Mouse (Mus musculus) MEL (cell line): Measurements from ENCODE around the gene Tex2. TPM values are rescaled to one million over a fixed set of nuclear protein-coding genes. Genes with fewer than 3 reads are reported as not detected.

Experiments used
- DNase-seq: peaks from one replicate; pipeline ENCODE4 v3.0.0; 2011; ENCODE audit warnings: low read depth, low spot score
- H3K27ac ChIP-seq: 2 replicates; pipeline ENCODE4 v1.5.1; 2012; ENCODE audit warnings: low read depth, mild to moderate bottlenecking, control low read depth, low read length, moderate library complexity; ENCODE audit not compliant: control insufficient read depth
- H3K27me3 ChIP-seq, 2 experiments: fragments of 150-350 bp in 1 of 2; sonication (generic) in 1 of 2; 2 replicates each; pipeline ENCODE4 v1.6.1; 2012; ENCODE audit warnings: low read length in 2 of 2, mild to moderate bottlenecking in 2 of 2, improper control_type of control experiment in 1 of 2, moderate library complexity in 1 of 2; ENCODE audit not compliant: insufficient read depth in 2 of 2, control insufficient read depth in 1 of 2
- H3K36me3 ChIP-seq, 2 experiments: 2 replicates each; pipeline ENCODE4 v1.6.1; 2012 to 2014; ENCODE audit warnings: low read length in 2 of 2, improper control_type of control experiment in 1 of 2, inconsistent platforms in 1 of 2, mild to moderate bottlenecking in 1 of 2; ENCODE audit not compliant: insufficient read depth in 2 of 2, control insufficient read depth in 1 of 2
- H3K4me1 ChIP-seq, 2 experiments: fragments of 150-350 bp in 1 of 2; sonication (generic) in 1 of 2; 2 replicates each; pipeline ENCODE4 v1.6.1; 2012; ENCODE audit warnings: low read length in 2 of 2, improper control_type of control experiment in 1 of 2, mild to moderate bottlenecking in 1 of 2; ENCODE audit not compliant: insufficient read depth in 2 of 2, control insufficient read depth in 1 of 2
- H3K4me3 ChIP-seq, 2 experiments: fragments of 150-350 bp in 1 of 2; sonication (generic) in 1 of 2; 2 replicates each; pipeline ENCODE4 v1.5.1; 2012; ENCODE audit warnings: low read depth in 2 of 2, low read length in 2 of 2, mild to moderate bottlenecking in 2 of 2, moderate library complexity in 2 of 2, control low read depth in 1 of 2, improper control_type of control experiment in 1 of 2; ENCODE audit not compliant: control insufficient read depth in 1 of 2, insufficient read depth in 1 of 2
- H3K79me2 ChIP-seq: 2 replicates; pipeline ENCODE4 v1.6.1; 2012; ENCODE audit warnings: mild to moderate bottlenecking, low read length, moderate library complexity; ENCODE audit not compliant: control insufficient read depth, poor library complexity, insufficient read depth
- H3K9ac ChIP-seq: 2 replicates; pipeline ENCODE4 v1.6.1; 2012; ENCODE audit warnings: low read depth, mild to moderate bottlenecking, control low read depth, low read length, moderate library complexity; ENCODE audit not compliant: control insufficient read depth, poor library complexity, severe bottlenecking
- H3K9me3 ChIP-seq: fragments of 150-350 bp; sonication (generic); replicated peaks from 2 replicates; pipeline ENCODE4 v1.6.1; 2012; ENCODE audit warnings: mild to moderate bottlenecking, low read length, improper control_type of control experiment, moderate library complexity; ENCODE audit not compliant: insufficient read depth
- BHLHE40 ChIP-seq: IDR thresholded peaks from 2 replicates; pipeline ENCODE4 v1.6.1; 2012; ENCODE audit warnings: low read depth, mild to moderate bottlenecking, inconsistent platforms, low read length, improper control_type of control experiment, borderline replicate concordance
- CHD1 ChIP-seq: IDR thresholded peaks from 2 replicates; pipeline ENCODE4 v1.6.1; 2012; ENCODE audit warnings: low read depth, mild to moderate bottlenecking, inconsistent platforms, low read length, improper control_type of control experiment
- CTCF ChIP-seq, 3 experiments: IDR thresholded peaks in 2 of 3; conservative IDR thresholded peaks in 1 of 3; 2 replicates each; pipeline ENCODE4 v1.5.1; 2011 to 2012; ENCODE audit warnings: low read length in 3 of 3, low read depth in 2 of 3, mild to moderate bottlenecking in 2 of 3, improper control_type of control experiment in 1 of 3, inconsistent platforms in 1 of 3, mixed read lengths in 1 of 3, moderate library complexity in 1 of 3; ENCODE audit not compliant: control insufficient read depth in 1 of 3, insufficient read depth in 1 of 3, poor library complexity in 1 of 3, severe bottlenecking in 1 of 3
- EP300 ChIP-seq, 2 experiments: IDR thresholded peaks; 2 replicates each; pipeline ENCODE4 v1.6.1; 2011; ENCODE audit warnings: improper control_type of control experiment in 2 of 2, low read length in 2 of 2, low read depth in 1 of 2, mild to moderate bottlenecking in 1 of 2
- GABPA ChIP-seq: IDR thresholded peaks from 2 replicates; pipeline ENCODE4 v1.6.1; 2012; ENCODE audit warnings: low read depth, mild to moderate bottlenecking, inconsistent platforms, low read length, improper control_type of control experiment, moderate library complexity
- HCFC1 ChIP-seq: IDR thresholded peaks from 2 replicates; pipeline ENCODE4 v1.6.1; 2012; ENCODE audit warnings: low read depth, mild to moderate bottlenecking, inconsistent platforms, low read length, improper control_type of control experiment, moderate library complexity
- KAT2A ChIP-seq: conservative IDR thresholded peaks from 2 replicates; pipeline ENCODE4 v1.6.1; 2012; ENCODE audit warnings: low read depth, low read length, improper control_type of control experiment, inconsistent platforms
- MAX ChIP-seq: IDR thresholded peaks from 2 replicates; pipeline ENCODE4 v1.6.1; 2011; ENCODE audit warnings: low read length, improper control_type of control experiment
- MAZ ChIP-seq: IDR thresholded peaks from 2 replicates; pipeline ENCODE4 v1.6.1; 2012; ENCODE audit warnings: low read depth, mild to moderate bottlenecking, inconsistent platforms, low read length, improper control_type of control experiment
- MXI1 ChIP-seq: IDR thresholded peaks from 2 replicates; pipeline ENCODE4 v1.6.1; 2011; ENCODE audit warnings: mild to moderate bottlenecking, low read depth, low read length, improper control_type of control experiment
- MYC ChIP-seq: IDR thresholded peaks from 2 replicates; pipeline ENCODE4 v1.6.1; 2011; ENCODE audit warnings: low read depth, mild to moderate bottlenecking, low read length, improper control_type of control experiment, moderate library complexity
- NELFE ChIP-seq: IDR thresholded peaks from 2 replicates; pipeline ENCODE4 v1.6.1; 2011; ENCODE audit warnings: low read depth, low read length, improper control_type of control experiment
- NRF1 ChIP-seq: IDR thresholded peaks from 2 replicates; pipeline ENCODE4 v1.6.1; 2014; ENCODE audit warnings: low read depth, mild to moderate bottlenecking, inconsistent platforms, low read length, improper control_type of control experiment, moderate library complexity; ENCODE audit not compliant: poor library complexity, insufficient read depth, severe bottlenecking
- POLR2A ChIP-seq, 2 experiments: IDR thresholded peaks; 2 replicates each; pipeline ENCODE4 v1.6.1; 2011 to 2012; ENCODE audit warnings: low read length in 2 of 2, mild to moderate bottlenecking in 2 of 2, control low read depth in 1 of 2, improper control_type of control experiment in 1 of 2, low read depth in 1 of 2, moderate library complexity in 1 of 2; ENCODE audit not compliant: control insufficient read depth in 1 of 2, insufficient read depth in 1 of 2, poor library complexity in 1 of 2
- POLR2AphosphoS2 ChIP-seq: IDR thresholded peaks from 2 replicates; pipeline ENCODE4 v1.6.1; 2011; ENCODE audit warnings: low read length, improper control_type of control experiment
- RCOR1 ChIP-seq: IDR thresholded peaks from 2 replicates; pipeline ENCODE4 v1.6.1; 2012; ENCODE audit warnings: low read depth, mild to moderate bottlenecking, inconsistent platforms, low read length, improper control_type of control experiment
- SIN3A ChIP-seq: IDR thresholded peaks from 2 replicates; pipeline ENCODE4 v1.6.1; 2012; ENCODE audit warnings: low read length, improper control_type of control experiment, inconsistent platforms
- SMC3 ChIP-seq: IDR thresholded peaks from 2 replicates; pipeline ENCODE4 v1.6.1; 2011; ENCODE audit warnings: low read depth, low read length, improper control_type of control experiment
- TAL1 ChIP-seq: IDR thresholded peaks from 2 replicates; pipeline ENCODE4 v1.6.1; 2012; ENCODE audit warnings: mild to moderate bottlenecking, inconsistent platforms, low read length, moderate library complexity, mixed read lengths
- TBP ChIP-seq: IDR thresholded peaks from 2 replicates; pipeline ENCODE4 v1.8.0; 2011; ENCODE audit warnings: low read depth, low read length, improper control_type of control experiment
- TCF12 ChIP-seq: IDR thresholded peaks from 2 replicates; pipeline ENCODE4 v1.6.1; 2014; ENCODE audit warnings: low read depth, mild to moderate bottlenecking, inconsistent platforms, low read length, improper control_type of control experiment, moderate library complexity
- UBTF ChIP-seq: IDR thresholded peaks from 2 replicates; pipeline ENCODE4 v1.6.1; 2012; ENCODE audit warnings: low read depth, mild to moderate bottlenecking, inconsistent platforms, low read length, improper control_type of control experiment, moderate library complexity, borderline replicate concordance; ENCODE audit not compliant: insufficient read depth
- USF2 ChIP-seq, 2 experiments: IDR thresholded peaks; 2 replicates each; pipeline ENCODE4 v1.6.1; 2011 to 2012; ENCODE audit warnings: improper control_type of control experiment in 2 of 2, low read length in 2 of 2, borderline replicate concordance in 1 of 2, inconsistent platforms in 1 of 2, low read depth in 1 of 2, mild to moderate bottlenecking in 1 of 2; ENCODE audit not compliant: insufficient read depth in 1 of 2
- ZMIZ1 ChIP-seq: IDR thresholded peaks from 2 replicates; pipeline ENCODE4 v1.6.1; 2012; ENCODE audit warnings: low read depth, mild to moderate bottlenecking, inconsistent platforms, low read length, improper control_type of control experiment, moderate library complexity
- polyA plus RNA-seq, 2 experiments: library from polyadenylated mRNA; stranded (reverse) in 1 of 2; unstranded in 1 of 2; fragments of >175 nt in 1 of 2; fragments of >200 nt in 1 of 2; gene quantifications; 2 replicates each; pipeline versions ENCODE4 v1.2.1 to v1.2.4; 2012; ENCODE audit warnings: low replicate concordance in 2 of 2, low read depth in 1 of 2; ENCODE audit not compliant: insufficient read length in 2 of 2, insufficient read depth in 1 of 2, missing spikeins in 1 of 2
- total RNA-seq: library from RNA; depleted of rRNA; stranded (reverse); fragments of 300-350 nt; gene quantifications from 2 replicates; pipeline ENCODE4 v1.2.3, GENCODE M21; 2012

The Tex2 gene
- total and polyA plus RNA-seq, 3 experiments = 13.7 to 24.8 TPM; not detected in 1

DNA sequence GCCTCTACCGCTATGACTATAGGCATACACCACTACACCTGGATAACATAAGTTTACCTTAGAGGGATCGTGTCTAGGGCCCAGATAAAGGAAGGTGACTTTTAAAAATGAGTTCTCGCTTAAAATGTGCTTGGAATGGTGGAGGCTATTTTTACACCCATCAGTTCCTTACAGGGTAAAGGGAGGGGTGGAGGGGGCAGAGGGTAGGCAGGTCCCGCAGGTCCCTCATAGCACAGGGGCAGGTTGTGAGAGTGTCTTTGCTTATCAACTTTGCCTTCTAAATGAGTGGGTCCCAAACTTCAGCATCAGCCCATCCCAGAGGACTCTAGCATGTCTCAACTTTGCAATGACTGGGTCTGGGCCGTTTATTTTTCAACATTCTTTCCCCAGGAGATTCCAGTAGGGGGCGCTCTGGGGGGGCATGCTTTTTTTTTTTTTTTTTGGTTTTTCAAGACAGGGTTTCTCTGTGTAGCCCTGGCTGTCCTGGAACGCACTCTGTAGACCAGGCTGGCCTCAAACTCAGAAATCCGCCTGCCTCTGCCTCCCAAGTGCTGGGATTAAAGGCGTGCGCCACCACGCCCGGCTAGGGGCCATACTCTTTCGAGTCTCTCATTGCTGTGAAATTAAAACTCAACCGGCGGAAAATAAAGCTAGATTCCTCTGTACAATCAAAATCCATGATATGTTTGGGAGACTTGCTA is 565 bp upstream of the Tex2 start (continued):
- TF ChIP-seq CTCF (IDR thresholded peaks at IDR 0.05 in 2 of 3, conservative IDR thresholded peaks at IDR 0.05 in 1 of 3; ENCODE audit: control insufficient read depth in 1 of 3, insufficient read depth in 1 of 3, low read depth in 2 of 3, low read length in 3 of 3, poor library complexity in 1 of 3, severe bottlenecking in 1 of 3) (peak; percentile 43 to 66 (median 57); a peak in 5 of 6 replicates), MYC (no peak), HCFC1 (peak; percentile 33; the same call in 1 of the 2 replicates), MAZ (peak; percentile 63; the same call in 1 of the 2 replicates), SMC3 (peak; percentile 25; the same call in 1 of the 2 replicates), TCF12 (0 out of 2 replicates have a peak, but pooled peaks have one; percentile 18)

DNA sequence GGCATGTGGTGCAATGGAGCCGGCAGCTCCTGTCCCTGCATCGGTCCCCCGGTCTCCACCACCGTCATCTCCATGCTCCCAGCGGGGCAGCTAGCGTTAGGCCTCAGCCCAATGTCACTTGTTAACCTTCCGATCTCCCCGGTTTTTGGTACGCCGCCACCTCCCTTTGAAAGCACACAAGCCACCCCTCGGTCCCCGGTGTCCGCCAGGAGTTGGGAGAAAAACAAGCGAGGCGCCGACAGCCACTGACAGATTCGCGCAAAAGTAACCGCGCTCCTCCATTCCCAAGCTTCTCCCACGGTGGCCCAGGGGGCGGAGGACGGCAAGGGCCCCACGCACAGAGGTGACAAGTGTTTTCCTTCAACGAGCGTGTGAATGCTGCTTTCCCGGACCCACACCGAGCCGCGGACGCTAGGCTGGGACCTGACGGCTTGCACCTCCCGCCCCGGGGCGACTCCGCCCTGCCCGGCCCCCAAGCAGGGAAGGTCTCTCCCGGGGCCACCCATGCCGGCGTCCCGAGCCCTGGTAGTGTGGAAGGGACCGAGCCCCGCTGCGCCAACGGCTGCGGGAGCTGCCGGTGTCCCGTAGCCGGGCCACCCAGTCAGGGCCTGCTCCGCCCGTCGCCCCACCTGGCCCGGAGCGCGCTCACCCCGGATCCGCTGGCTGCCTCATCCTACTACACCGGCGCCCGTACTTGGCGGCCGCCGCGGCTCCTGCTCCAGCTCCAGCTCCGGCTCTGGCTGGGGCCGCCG is 838 bp downstream of the Tex2 start:
- Histone ChIP-seq H3K9me3 (no peaks in the 10 kb centered on the region), H3K79me2 (peaks cover 36% of the 10 kb centered on the region), H3K4me3 (peak overlapping the region; percentile 73 to 98), H3K27me3 (no peaks in the 10 kb centered on the region), H3K4me1 (peaks cover 7 to 19% of the 10 kb centered on the region in 2 experiments), H3K27ac (peak overlapping the region; percentile 43), H3K9ac (peak overlapping the region; percentile 90)
- peak; percentile 81 for DNase-seq
- peak; percentile 24; the same call in 1 of the 2 replicates for TF ChIP-seq RCOR1
- TF ChIP-seq MAX = peak; percentile 51
- no peak for TF ChIP-seq CTCF (IDR thresholded peaks at IDR 0.05 in 2 of 3, conservative IDR thresholded peaks at IDR 0.05 in 1 of 3; ENCODE audit: control insufficient read depth in 1 of 3, insufficient read depth in 1 of 3, low read depth in 2 of 3, low read length in 3 of 3, poor library complexity in 1 of 3, severe bottlenecking in 1 of 3)
- TF ChIP-seq TBP = peak; percentile 39; the same call in 1 of the 2 replicates
- TF ChIP-seq ZMIZ1 = peak; percentile 71
- peak; percentile 69 for TF ChIP-seq NELFE
- TF ChIP-seq BHLHE40 = no peak
- peak; percentile 74; the same call in 1 of the 2 replicates for TF ChIP-seq POLR2AphosphoS2
- peak; percentile 71 to 95; a peak in 3 of 4 replicates for TF ChIP-seq POLR2A (IDR thresholded peaks at IDR 0.05; ENCODE audit: control insufficient read depth in 1 of 2, insufficient read depth in 1 of 2, low read depth in 1 of 2, low read length in 2 of 2, poor library complexity in 1 of 2)
- peak; percentile 80 for TF ChIP-seq MXI1
- TF ChIP-seq HCFC1 = peak; percentile 57; the same call in 1 of the 2 replicates
- TF ChIP-seq CHD1 = peak; percentile 90; the same call in 1 of the 2 replicates
- TF ChIP-seq TAL1 = no peak
- TF ChIP-seq SIN3A = peak; percentile 57
- TF ChIP-seq KAT2A = no peak; the same call in 1 of the 2 replicates
- TF ChIP-seq USF2 (IDR thresholded peaks at IDR 0.05; ENCODE audit: borderline replicate concordance in 1 of 2, insufficient read depth in 1 of 2, low read depth in 1 of 2, low read length in 2 of 2) = no peak
- no peak for TF ChIP-seq EP300 (IDR thresholded peaks at IDR 0.05; ENCODE audit: low read depth in 1 of 2, low read length in 2 of 2)
- peak; percentile 96 for TF ChIP-seq UBTF
- TF ChIP-seq GABPA = no peak
- TF ChIP-seq NRF1 = no peak
- TF ChIP-seq, all 39 proteins: peak for 12
- H3K36me3 ChIP-seq = peaks cover 0 to 15% of the 10 kb centered on the region in 2 experiments; a peak in 2 of 4 replicates
